Mouse (Mus musculus): ENCODE measurements at regions not wholly inside any gene's neighbourhood (a gene's known extent, or its start where the extent isn't known, plus 50 kb on each side); places are given as distances from the start of the nearest gene placed in this dataset.

DNA sequence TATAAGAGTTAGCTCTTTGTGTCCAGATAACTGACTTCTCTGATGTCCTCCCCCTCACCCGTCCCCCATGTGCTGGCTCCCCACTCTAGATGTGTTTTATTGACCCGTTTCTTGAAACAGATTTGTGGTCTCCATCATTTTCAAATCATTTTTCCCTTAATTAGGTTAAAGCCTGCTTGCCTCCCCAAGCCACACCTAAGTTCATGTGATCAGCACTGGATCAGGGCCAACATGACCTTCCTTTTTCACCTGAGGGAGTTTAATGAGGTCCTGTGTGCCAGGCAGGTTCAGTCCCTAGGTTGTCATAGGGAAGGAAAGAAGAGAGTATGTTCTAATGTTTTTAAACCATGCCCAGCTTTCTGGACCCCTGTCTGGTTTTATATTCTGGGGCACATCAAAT is 390.9 kb upstream of the Slc35b3 start:
- no peak for DNase-seq (ENCODE audit: low spot score)

DNA sequence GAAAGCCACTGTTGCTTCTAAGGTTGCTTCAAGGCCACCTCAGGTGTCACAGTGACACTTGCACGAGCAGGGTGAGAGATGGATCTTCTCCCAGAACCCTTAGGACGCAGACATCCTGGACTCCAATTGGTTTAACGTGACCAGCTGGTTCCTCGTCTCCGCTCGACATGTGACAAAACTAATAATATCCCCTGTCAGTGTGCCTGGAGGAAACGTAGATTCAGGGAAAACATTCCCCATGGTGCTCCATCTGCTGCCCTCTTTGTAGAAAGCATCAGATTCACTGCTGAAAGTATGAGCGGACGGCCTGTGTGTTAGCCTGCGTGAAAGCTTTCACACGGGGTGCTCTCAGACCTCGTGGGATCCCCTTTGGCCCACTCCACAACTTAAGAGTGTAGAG is 390.0 kb upstream of the Slc35b3 start:
- no peak for DNase-seq (ENCODE audit: low spot score)

DNA sequence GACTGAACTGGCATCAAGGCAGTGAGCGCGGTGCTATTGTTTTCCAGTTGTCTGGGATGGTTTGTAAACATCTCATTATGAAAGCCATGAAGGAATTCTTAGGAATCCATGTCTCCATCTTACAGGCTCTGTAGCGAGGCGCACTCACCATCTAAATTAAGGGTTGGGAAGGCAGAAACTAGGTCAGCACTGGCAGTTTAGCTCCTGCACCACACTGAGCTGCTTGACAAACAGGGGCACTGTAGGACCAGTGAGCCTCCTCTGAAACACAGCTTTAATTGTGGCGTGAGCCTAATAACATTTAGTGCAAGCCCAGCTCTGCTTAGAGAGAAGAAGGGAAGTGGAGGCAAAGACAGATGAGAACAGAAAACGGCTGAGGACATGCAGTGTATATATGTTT is 387.1 kb upstream of the Slc35b3 start:
- DNase-seq (ENCODE audit: low spot score), result no peak

DNA sequence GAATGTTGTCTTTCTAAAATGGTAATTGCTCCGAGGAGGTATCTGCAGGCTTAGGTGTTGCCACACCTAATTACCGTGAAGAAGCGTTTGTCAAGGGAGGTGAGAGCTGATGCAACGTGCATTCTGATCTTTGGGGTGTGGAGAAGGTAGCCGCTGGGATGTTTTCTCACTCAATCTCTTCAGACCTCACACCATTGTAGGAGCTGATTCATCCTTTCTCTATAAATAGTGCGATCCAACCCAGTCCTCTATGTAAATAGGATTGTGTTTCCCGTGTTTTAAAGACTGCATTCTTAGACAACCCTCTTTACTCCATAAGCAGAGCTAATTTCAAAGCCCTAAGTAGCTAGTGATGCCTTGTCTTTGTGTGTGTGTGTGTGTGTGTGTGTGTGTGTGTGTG is 374.2 kb upstream of the Slc35b3 start:
- no peak for DNase-seq (ENCODE audit: low spot score)

DNA sequence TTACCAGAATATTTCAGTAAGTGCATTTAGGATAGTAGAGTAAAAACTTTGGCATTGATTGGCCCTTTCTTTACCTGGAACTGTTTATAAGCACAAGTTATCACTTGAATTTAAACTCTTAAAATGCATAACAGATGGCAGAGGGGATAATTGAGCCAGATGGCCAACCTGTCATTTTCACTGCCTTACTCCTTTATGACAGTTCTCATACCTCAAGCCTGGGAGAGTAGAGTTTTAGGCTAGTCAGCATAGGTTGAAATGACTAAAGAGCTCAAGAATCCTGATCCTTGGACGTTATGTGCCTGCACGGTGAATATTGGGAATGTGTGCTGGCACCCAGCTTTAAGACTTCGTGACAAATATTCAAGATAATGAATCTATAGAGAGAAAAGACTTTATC is 369.1 kb upstream of the Slc35b3 start:
- no peak for DNase-seq (ENCODE audit: low spot score)

DNA sequence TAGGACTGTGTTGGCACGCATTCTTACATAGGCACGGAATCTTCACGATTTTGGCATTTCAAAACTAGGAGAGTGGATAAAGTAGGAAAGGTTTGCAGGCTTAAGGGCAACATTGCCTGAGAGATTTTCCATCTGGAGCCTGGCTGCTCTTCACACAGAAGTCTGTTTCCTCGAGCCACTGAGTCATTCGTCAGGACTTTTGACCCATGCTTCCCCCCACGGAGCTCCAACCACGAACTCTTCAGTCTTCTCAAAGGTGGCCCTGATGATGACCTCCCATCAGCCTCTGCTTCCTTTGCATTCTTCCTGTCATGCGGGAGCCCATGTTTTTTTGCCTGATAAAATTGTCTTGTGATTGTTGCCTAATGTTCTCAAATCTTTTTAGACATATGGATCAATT is 365.5 kb upstream of the Slc35b3 start:
- DNase-seq (ENCODE audit: low spot score), result no peak

DNA sequence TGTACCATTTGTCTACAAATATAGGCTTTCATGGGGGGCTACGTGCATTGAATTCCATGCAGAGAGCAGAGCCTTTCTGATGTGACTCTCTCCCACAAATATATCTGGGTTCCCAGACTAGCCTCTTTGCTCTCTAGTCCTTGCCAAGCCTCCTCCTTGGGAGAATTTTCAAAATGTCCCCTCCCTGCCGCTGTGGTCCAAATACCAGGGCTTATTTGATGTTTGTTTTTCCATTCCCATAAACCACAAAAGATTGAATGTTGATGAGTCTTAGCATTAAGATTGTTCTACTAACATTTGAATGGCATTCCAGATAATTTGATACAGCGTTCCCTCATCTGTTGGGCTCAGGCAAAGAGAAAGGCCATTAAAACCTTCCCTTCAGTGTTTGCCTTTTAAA is 360.4 kb upstream of the Slc35b3 start:
- DNase-seq (ENCODE audit: low spot score), result no peak

DNA sequence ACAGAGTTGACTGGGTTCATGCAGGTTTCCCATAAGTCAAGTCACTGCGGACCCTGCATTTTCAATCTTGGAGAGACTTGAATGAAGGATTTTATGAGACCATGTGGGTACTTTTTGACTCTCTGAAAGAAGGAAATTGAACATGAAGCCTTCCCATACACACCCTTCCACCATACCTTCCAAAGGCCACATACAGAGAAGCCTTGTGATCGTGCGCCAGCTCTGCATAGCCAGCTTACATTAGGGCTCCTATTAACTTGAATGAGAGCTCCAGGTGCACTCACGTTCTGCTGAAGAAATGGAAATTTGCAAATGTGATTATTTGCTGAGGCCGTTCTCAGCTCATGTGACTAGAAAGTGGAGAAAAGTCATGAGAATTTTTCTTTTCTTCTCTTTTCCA is 349.1 kb upstream of the Slc35b3 start:
- DNase-seq (ENCODE audit: low spot score), result no peak

DNA sequence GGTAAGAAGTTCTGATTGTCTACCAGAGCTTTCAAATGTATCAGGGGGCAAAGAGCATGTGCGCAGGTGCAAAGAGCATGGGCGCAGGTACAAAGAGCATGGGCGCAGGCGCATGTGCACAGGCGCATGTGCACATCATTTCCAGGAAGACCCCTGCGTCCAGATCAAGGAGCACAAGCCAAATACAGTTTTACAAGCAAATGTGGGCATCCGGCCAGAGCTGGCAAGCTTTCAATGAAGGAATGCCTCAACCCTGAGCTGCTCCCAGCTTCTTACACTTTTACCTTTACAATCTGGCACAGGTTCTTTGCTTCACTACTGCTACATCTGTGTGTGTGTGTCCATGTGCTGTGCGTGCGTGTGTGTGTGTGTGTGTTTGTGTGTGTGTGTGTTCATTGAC is 347.2 kb upstream of the Slc35b3 start:
- DNase-seq (ENCODE audit: low spot score), result no peak

DNA sequence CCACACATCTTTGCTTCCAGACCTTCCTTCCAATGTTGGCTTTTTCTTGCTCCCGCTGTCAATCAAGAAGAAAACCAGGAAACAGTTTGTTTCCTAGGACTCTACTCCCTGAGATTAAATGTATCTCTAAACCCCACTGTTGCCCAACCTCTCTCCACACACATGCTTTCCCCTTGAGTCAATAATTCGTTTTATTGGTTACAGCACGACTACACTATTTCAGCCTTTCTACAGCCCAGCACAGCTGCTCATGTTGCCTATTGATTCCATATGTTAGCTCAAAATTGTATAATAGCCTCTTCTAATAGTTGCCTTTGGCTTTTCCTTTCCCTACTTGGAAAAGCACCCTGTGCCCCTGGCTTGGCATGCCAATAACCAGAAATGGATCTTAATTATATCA is 346.2 kb upstream of the Slc35b3 start:
- DNase-seq (ENCODE audit: low spot score), result no peak

DNA sequence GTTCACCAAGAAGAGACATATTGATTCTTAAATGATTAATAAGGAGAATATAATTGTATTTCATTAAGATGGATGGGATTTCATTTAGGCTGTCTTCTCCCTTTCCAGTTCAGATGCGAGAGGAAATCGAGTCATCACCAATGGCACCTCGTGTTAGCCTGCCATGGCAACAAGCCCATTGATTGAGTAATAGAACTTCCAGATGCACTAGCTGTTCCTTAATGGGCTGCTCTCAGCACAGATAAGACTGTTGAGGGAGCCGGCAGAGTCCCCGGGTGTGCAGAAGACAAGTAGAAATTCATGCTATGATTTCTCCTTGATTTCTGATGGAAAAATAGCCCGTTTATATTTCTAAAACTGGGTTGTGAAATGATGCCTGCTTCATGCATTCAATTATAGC is 336.5 kb upstream of the Slc35b3 start:
- DNase-seq (ENCODE audit: low spot score), result no peak

DNA sequence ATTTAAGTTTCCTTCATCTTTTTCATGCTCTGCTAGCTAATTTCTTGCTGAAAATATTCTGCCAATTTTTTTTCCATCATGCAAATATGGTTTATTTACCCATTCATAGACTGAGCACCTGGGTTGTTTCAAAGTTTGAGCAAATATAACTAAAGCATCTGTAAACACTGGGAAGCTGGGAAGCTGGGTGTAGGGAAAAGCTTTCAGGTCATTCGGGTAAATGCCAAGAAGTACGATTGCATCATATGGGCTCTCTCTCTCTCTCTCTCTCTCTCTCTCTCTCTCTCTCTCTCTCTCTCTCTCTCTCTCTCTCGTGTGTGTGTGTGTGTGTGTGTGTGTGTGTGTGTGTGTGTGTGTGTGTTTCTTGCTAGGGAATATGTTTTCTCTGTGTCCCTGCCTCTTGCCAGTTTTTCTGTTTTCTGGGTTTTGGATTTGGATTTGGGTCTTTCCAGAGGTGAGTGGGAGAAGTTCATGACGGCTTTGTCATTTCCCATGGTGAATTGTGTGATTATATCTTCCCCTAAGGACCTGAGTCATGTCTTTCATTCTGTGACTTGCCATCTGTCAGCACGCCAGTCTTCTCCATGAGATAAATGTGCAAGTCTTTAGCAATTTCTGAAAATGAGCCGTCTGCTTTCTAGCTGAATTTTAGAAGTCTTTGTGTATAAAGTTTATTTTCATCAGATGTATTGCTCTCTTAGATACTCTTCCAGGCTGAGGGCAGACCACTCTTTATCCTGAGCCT is 329.7 kb upstream of the Slc35b3 start:
- no peak for DNase-seq (ENCODE audit: low spot score)

DNA sequence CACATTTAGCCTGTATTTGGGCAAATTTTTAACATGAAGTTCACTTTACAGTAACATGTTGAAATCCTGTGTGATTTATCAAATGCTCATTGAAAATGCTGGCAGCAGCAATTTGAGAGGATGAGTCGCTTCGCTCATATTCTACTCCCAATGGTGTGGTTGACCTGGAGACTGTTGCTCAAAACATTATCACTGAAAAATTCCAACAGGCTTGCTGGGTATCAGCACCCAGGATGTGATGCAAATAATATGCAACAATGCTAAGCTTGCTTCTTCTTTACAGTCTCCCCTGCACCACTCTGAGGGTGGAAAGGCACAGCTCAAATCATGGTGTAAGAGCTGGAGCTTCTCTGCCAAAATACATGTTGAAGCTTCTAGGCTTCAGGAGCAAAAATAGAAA is 321.6 kb upstream of the Slc35b3 start:
- DNase-seq (ENCODE audit: low spot score), result no peak

DNA sequence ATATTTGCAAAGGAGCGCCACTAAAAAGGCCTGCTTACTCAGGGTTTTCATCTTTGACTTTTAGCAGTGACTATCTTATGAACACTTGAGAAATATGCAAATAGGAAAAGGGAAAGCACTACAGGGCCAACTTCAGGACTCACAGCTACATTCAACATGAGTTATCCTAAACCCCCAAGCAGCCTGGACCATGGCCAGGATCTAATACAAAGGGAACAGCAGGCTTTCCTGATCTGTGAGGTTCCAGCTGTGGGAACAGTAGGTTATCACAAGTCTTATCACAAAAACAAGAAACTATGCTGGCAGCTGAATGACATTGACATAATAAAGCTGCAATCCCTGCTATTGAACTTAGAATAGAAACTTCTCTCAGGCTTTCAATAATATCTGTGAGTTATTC is 317.4 kb upstream of the Slc35b3 start:
- DNase-seq (ENCODE audit: low spot score), result no peak

DNA sequence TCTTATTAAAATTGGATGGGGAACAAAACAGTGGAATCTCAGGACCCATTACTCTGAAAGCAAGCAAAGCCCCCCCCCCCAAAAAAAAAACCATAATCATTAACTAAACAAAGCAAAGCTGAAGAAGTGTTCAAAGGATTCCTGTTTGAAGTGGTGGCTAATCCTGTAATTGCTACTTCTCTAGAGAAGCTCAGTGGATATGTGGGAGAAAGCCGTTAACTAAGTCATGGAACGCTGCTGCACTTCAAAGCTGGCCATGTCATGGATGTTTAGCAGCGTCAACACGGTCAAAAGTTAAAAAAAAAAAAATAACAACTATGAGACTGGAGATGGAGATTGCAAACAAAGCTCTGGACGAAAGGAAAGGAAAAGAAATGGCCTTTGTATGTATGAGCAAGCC is 305.3 kb upstream of the Slc35b3 start:
- no peak for DNase-seq (ENCODE audit: low spot score)

DNA sequence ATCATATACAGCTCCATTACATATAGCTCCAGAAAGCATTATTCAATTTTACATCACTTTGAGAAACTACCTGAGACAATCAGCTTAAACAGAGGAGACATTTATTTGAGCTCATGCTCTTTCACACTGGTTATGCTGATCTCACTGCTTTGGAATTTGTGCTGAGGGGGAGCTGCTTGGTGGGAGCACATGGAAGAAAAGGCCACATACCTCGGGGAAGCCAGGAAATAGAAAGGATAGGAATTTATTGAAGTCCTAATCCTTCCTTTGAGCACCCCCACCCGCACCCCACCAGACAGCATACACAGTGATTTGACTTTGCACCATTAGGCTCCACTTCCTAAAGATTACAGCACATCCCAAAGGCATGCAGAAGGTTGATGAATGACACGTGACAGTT is 296.0 kb upstream of the Slc35b3 start:
- no peak for DNase-seq (ENCODE audit: low spot score)

DNA sequence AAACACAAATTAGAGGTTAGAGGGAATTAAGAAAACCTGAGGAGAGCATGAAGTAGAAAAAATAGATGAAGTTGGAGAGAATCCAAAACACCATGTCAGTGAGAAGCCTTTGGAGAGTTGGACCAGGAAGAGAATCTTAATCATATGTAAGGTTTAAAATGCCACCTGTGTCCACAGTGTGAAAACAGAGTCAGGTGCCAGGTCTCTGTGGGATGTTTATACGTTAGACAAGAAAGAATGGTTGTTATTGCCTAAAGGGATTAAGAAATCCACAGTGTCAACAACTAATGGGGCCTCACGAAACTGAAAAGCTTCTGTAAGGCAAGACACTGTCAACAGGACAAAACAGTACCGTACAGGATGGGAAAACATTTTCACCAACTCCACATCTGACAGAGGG is 294.7 kb upstream of the Slc35b3 start:
- DNase-seq (ENCODE audit: low spot score), result no peak

DNA sequence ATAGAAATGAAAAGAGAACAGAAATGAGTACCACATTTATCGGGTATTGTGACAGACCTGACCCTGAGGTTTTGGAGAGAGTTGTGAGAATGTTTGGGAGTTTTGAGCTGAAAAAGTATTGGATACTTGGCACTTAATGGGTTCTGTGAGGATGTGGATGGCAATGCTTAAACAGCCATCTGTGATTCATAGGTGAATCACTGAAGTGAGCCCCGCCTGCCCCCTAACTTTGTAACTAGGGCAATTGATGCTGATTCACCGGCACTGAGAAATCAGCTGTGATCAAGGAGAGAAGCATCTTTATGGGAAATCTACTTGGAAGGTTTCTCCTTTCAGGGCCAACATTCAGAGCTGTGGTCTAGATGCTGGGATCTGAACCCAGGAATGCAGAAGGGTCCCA is 291.9 kb upstream of the Slc35b3 start:
- DNase-seq (ENCODE audit: low spot score), result no peak

DNA sequence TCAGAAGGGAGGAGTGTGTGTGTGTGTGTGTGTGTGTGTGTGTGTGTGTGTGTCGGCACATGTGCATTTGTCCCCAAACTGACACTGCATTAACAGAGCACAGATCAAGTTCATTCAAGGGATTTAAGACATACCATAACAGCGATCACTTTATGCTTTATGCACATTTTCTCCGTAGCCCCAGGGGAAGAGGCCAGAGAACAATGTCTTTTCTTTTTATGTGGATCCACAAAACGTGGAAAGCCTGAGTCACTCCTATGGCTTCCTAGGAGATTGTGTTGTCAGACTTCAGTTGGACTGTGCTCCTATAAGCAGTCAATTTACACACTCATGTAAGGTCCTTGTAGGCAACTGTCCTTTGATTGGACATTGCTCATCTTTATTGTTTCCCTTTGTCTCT is 289.4 kb upstream of the Slc35b3 start:
- DNase-seq (ENCODE audit: low spot score), result no peak

DNA sequence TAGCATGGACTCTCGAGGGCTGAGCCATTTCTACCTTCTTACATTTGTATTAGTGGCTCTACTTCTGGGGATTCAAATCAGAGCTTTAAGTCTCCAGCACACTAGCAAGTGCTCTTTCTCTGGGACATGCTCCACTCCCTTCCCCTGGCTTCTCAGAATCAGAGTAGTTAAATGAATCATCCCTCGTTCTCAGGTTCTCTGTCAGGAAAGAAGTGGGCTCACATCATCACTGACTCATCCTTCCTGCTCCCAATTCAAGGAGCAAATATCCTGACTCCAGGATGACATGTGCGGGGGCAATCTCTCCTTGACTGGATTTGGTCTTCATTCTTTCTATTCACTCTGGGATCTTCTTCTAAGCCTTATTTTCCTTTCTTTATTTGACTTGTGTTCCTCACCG is 266.2 kb upstream of the Slc35b3 start:
- no peak for DNase-seq (ENCODE audit: low spot score)

DNA sequence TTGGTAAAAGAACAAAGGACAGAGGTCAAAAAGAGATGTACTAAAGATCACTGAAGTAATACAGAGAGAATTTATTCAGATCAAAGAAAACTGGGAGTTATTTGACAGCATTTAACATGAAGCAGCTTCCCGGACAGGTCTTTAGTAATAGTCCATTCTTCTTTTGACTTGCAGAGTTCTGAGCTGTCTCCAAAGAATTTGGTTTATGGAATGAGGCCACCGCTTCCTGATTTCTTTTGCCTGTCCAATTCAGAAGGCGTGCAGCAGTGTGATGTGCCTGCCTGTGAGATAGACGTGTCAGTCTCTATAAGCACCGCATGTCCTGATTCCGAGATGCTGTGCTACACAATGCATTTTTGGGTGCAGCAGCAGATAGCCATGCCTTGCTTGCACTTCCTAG is 265.0 kb upstream of the Slc35b3 start:
- DNase-seq (ENCODE audit: low spot score), result no peak

DNA sequence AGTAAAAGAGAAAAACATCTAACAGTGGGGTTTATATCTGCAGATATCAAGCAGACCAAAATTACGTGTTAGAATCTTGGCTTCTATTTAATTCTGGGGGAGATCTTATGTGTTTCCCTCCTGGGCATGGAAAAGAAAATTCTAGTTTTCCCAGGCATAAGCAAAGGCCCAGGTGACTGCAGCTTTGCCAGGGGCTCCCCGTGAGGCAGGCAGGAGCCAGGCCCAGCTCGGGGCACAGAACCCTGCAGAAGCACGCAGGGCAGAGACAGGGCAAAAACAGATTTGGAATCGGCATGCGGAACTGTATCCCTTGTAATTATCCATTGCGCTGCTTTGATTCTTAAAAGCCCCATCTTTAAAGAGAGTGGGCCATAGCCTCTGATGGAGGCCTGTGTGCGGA is 250.4 kb upstream of the Slc35b3 start:
- DNase-seq (ENCODE audit: low spot score), result no peak

DNA sequence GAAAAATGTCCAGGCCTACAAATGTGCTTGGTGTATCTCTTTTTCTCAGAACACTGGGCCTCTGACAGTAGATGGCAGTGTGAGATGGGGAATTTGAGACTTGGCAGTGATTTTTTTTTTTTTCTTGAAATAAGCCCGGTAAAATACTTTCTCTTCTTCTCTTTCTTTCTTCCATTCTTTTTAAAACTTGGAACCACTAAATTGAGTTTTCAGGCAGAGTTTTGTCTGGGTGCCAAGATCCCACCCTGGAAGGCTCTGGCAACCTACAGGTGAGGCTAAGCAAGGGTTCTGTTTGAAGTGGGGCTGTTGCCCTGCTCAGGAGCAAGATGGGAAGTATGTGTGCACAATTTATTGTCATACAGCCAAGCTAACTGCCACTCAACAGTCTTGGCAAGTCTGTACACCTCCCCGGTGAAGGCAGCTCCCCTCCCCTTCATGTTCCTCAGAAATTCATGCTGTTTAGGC is 223.1 kb upstream of the Slc35b3 start:
- no peak for DNase-seq (ENCODE audit: low spot score)

DNA sequence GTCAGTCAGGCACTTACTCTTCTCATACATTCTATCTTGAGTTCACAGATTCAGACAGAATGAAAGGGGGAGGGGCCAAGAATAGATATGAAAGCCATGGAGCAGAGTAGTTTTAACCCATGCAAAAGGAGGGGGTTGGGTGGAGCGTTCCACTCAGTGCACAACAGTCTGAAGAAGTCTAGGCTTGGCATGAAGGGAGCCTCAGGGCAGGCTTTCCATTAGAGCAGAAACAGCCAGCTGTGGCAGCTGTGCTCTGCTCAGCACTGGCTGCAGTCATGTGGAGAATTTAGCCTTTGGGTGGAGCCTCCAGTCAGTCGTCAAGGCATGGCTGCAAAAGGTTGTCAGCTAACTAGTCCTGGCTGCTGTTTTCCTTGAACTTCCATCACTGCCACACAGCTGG is 201.3 kb upstream of the Slc35b3 start:
- no peak for DNase-seq (ENCODE audit: low spot score)

DNA sequence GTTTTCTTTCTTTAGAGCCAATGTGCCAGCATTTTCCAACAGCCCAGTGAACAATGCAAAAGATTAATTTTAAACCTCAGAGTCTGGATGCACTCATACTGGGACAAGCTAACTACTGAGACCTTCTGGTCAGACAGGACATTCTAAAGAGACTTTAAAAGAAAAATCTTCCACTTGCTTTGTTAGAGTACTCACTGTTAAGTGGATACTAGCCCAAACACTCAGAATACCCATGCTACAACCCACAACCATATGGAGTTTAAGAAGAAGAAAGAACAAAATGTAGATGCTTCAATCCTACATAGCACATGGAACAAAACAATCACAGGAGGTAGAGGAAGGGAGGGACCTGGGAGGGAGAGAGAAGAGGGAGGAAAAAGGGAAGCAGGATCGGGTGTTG is 167.3 kb upstream of the Slc35b3 start:
- no peak for DNase-seq (ENCODE audit: low spot score)
